Mouse (Mus musculus): Measurements from ENCODE around the gene Cstad.

The Cstad gene

GRCm38 (mm10) chr2:30657674-30658479, 63.0 kb downstream of the Cstad start:
- DNase-seq (ENCODE audit: low read depth in 1 of 2, low spot score in 2 of 2): peak in 1 of 2 experiments; percentile 1

DNA sequence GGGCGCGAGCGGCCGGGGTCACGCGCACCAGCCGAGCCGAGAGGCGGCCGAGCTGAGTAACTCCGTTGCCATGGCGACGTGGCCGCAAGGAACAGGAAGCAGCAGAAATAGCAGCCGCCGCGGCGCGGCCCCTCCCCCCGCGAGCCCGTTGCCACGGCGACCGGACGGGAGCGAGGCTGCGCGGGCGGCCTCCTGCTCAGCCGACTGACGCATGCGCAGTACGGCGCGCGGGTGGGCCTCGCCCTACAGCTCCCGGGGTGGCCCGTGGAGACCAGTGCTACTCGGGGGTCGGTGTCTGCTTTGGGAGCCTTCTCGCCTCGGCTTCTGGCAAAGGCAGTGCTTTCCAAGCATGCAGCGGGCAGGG, 63.6 kb downstream of the Cstad start:
- peak; percentile 97 to 98 for DNase-seq (ENCODE audit: low read depth in 1 of 2, low spot score in 2 of 2)
